22 mouse cellular contexts compared by ENCODE assay signal in the genomic region with DNA sequence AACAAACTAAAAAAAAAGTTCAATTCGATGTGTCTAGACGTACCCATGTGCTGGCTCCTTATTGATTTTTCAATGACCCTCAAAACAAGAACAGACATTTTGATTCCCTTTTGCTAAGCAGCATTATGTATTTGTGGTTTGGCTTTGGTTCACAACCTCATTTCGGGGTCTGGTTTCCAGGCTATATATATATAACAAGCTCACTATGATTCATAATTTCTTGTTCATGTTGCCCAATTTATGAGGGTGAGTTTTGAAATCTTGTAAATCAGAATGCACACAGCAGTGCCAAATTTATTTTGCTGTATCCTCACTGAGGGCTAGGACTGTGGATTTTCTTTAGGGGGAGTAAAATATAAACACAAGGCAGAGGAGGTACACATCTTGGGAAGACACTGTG.
DNase-seq lines count a peak whose midpoint lies in the region; ATAC-seq and TF ChIP-seq lines count a peak whose summit lies in the region.
"Had no signal": no experiment of that assay in that cellular context is flagged by ENCODE, and none has a peak within 500 bp of the region (broad histone marks: within the 10 kb centered on the region; RNA-seq: fewer than 3 reads in every experiment).

No protein-coding gene starts in this region.

- H3K27me3 ChIP-seq in lung, postnatal 0 days (replicated peaks; ENCODE audit: insufficient read depth, low read length): no peaks in the 10 kb centered on the region
- H3K27me3 ChIP-seq in heart, embryonic 11.5 days (ENCODE audit: control insufficient read depth, insufficient read depth, low read length): no peaks in the 10 kb centered on the region
- no peaks in the 10 kb centered on the region for H3K27me3 ChIP-seq in forebrain, embryonic 11.5 days (ENCODE audit: control insufficient read depth, insufficient read depth, low read length)
- H3K27me3 ChIP-seq: embryonic facial prominence, embryonic 13.5 days; forebrain, embryonic 15.5 days; hindbrain, embryonic 13.5 days had no signal

- no peaks in the 10 kb centered on the region for H3K79me2 ChIP-seq in macrophage (ENCODE audit: inconsistent target)

- peak; percentile 36 for DNase-seq in lung, postnatal 0 days (ENCODE audit: low spot score)
- DNase-seq in lung, postnatal 25 days (ENCODE audit: low spot score): no peak
- DNase-seq in forebrain, embryonic 11.5 days (ENCODE audit: low spot score): no peak
- DNase-seq in layer of hippocampus, adult 11-12 months (ENCODE audit: low spot score): no peak
- no peak for DNase-seq in cerebellum, postnatal 25 days
- DNase-seq: adrenal gland, postnatal 14 days; cerebellum, adult 18-20 months; cerebellum, adult 9-11 months; gastrocnemius, postnatal 10 days; heart, postnatal 10 days; heart, postnatal 4 days; kidney, adult 11 months had no signal

- no peak for TF ChIP-seq EP300 in lung, postnatal 0 days (IDR thresholded peaks at IDR 0.05)

- H3K9me3 ChIP-seq in lung, postnatal 0 days (ENCODE audit: low read length): no peaks in the 10 kb centered on the region
- H3K9me3 ChIP-seq in heart, embryonic 11.5 days (replicated peaks; ENCODE audit: control insufficient read depth, low read length): no peaks in the 10 kb centered on the region
- H3K9me3 ChIP-seq in forebrain, embryonic 11.5 days (ENCODE audit: control insufficient read depth, low read length): no peaks in the 10 kb centered on the region
- H3K9me3 ChIP-seq: embryonic facial prominence, embryonic 13.5 days; forebrain, embryonic 10.5 days; forebrain, embryonic 15.5 days; G1E; hindbrain, embryonic 13.5 days had no signal

- no peaks in the 10 kb centered on the region for H3K36me3 ChIP-seq in lung, postnatal 0 days (ENCODE audit: insufficient read depth, low read length)
- no peaks in the 10 kb centered on the region for H3K36me3 ChIP-seq in macrophage (ENCODE audit: inconsistent target)
- H3K36me3 ChIP-seq in heart, embryonic 11.5 days (ENCODE audit: control insufficient read depth, insufficient read depth, low read length): no peaks in the 10 kb centered on the region
- H3K36me3 ChIP-seq in forebrain, embryonic 11.5 days (ENCODE audit: control insufficient read depth, insufficient read depth, low read length): no peaks in the 10 kb centered on the region
- H3K36me3 ChIP-seq: embryonic facial prominence, embryonic 13.5 days; forebrain, embryonic 10.5 days; forebrain, embryonic 15.5 days; G1E; hindbrain, embryonic 13.5 days had no signal

- 79% methylated on average over 3 of the region's 3 CpGs for WGBS in lung, postnatal 0 days
- 34% methylated on average over 3 of the region's 3 CpGs for WGBS in macrophage (ENCODE audit: missing documents)
- 86% methylated on average over 3 of the region's 3 CpGs for WGBS in heart, embryonic 11.5 days (ENCODE audit: insufficient replicate concordance)
- 84% methylated on average over 3 of the region's 3 CpGs for WGBS in forebrain, embryonic 11.5 days

- TF ChIP-seq CTCF in lung, postnatal 0 days (IDR thresholded peaks at IDR 0.05): no peak
- no peak for TF ChIP-seq CTCF in bone marrow macrophage, adult 2 months (IDR thresholded peaks at IDR 0.05; ENCODE audit: low read depth, low read length)

- no peaks in the 10 kb centered on the region for H3K4me1 ChIP-seq in lung, postnatal 0 days (ENCODE audit: insufficient read depth, low read depth, low read length)
- peaks cover 31% of the 10 kb centered on the region for H3K4me1 ChIP-seq in bone marrow macrophage, adult 2 months (ENCODE audit: control insufficient read depth, insufficient read depth, low read length)
- H3K4me1 ChIP-seq in heart, embryonic 11.5 days (ENCODE audit: control insufficient read depth, insufficient read depth, low read length): 0 out of 2 replicates have a peak, but pooled peaks cover 2% of the 10 kb centered on the region
- H3K4me1 ChIP-seq in forebrain, embryonic 11.5 days (replicated peaks; ENCODE audit: control insufficient read depth, insufficient read depth, low read length): no peaks in the 10 kb centered on the region
- H3K4me1 ChIP-seq: embryonic facial prominence, embryonic 13.5 days; forebrain, embryonic 10.5 days; forebrain, embryonic 15.5 days; hindbrain, embryonic 13.5 days had no signal

- H3K4me3 ChIP-seq in lung, postnatal 0 days (ENCODE audit: low read depth, low read length): no peak overlapping the region
- H3K4me3 ChIP-seq in bone marrow macrophage, adult 2 months (ENCODE audit: insufficient read depth, low read length): no peak overlapping the region
- no peak overlapping the region for H3K4me3 ChIP-seq in macrophage (ENCODE audit: inconsistent target)
- H3K4me3 ChIP-seq in heart, embryonic 11.5 days (ENCODE audit: low read depth, low read length): no peak overlapping the region
- H3K4me3 ChIP-seq in forebrain, embryonic 11.5 days (ENCODE audit: low read depth, low read length): no peak overlapping the region
- H3K4me3 ChIP-seq: embryonic facial prominence, embryonic 13.5 days; forebrain, embryonic 10.5 days; forebrain, embryonic 15.5 days; hindbrain, embryonic 13.5 days had no signal

- no peak for ATAC-seq in lung, postnatal 0 days
- no peak for ATAC-seq in heart, embryonic 11.5 days (replicated peaks; ENCODE audit: insufficient number of reproducible peaks, low FRiP score, low TSS enrichment)
- no peak for ATAC-seq in forebrain, embryonic 11.5 days (replicated peaks; ENCODE audit: low FRiP score)
- ATAC-seq: CD4-positive, CD25-positive, alpha-beta regulatory T cell, adult 4 months; forebrain, embryonic 15.5 days; hindbrain, postnatal 0 days had no signal

- no peak overlapping the region for H3K9ac ChIP-seq in lung, postnatal 0 days (replicated peaks; ENCODE audit: low read depth)
- H3K9ac ChIP-seq in heart, embryonic 11.5 days (ENCODE audit: low read depth, low read length): no peak overlapping the region
- H3K9ac ChIP-seq in forebrain, embryonic 11.5 days (ENCODE audit: low read length): no peak overlapping the region
- H3K9ac ChIP-seq: embryonic facial prominence, embryonic 13.5 days; forebrain, embryonic 15.5 days; hindbrain, embryonic 13.5 days had no signal

- H3K27ac ChIP-seq in lung, postnatal 0 days (ENCODE audit: low read length): no peak overlapping the region
- peak overlapping the region; percentile 42; the same call in 1 of the 2 replicates for H3K27ac ChIP-seq in bone marrow macrophage, adult 2 months (ENCODE audit: insufficient read depth, low read depth, low read length)
- peak overlapping the region; percentile 33 for H3K27ac ChIP-seq in macrophage
- H3K27ac ChIP-seq in heart, embryonic 11.5 days (ENCODE audit: low read depth, low read length): no peak overlapping the region
- no peak overlapping the region for H3K27ac ChIP-seq in forebrain, embryonic 11.5 days (ENCODE audit: low read depth, low read length)
- H3K27ac ChIP-seq: embryonic facial prominence, embryonic 13.5 days; forebrain, embryonic 10.5 days; forebrain, embryonic 15.5 days; hindbrain, embryonic 13.5 days; hindbrain, postnatal 0 days had no signal

- no peak overlapping the region for H3K4me2 ChIP-seq in lung, postnatal 0 days (replicated peaks; ENCODE audit: low read depth, low read length)
- no peak overlapping the region for H3K4me2 ChIP-seq in heart, embryonic 11.5 days
- no peak overlapping the region for H3K4me2 ChIP-seq in forebrain, embryonic 11.5 days (ENCODE audit: low read depth, low read length, severe bottlenecking)
- H3K4me2 ChIP-seq: embryonic facial prominence, embryonic 13.5 days; forebrain, embryonic 15.5 days; hindbrain, embryonic 13.5 days had no signal

- no peak for TF ChIP-seq POLR2A in bone marrow macrophage, adult 2 months (IDR thresholded peaks at IDR 0.05; ENCODE audit: borderline replicate concordance, low read depth, low read length)

Comparison
In these comparisons a context has a peak if more than half of its experiments do, and no peak if none do; other contexts are left out.
1. H3K27ac ChIP-seq: peak in bone marrow macrophage, adult 2 months (single experiment) and macrophage (single experiment); none in lung, postnatal 0 days (single experiment), heart, embryonic 11.5 days (single experiment) and forebrain, embryonic 11.5 days (single experiment).